Mouse (Mus musculus) G1E (cell line): Measurements from ENCODE around the gene Cdca4.

Experiments used
- CTCF ChIP-seq: IDR thresholded peaks from 2 replicates; pipeline ENCODE4 v1.5.1; 2012; ENCODE audit warnings: low read depth, low read length, inconsistent platforms, mixed read lengths
- GATA1 ChIP-seq: IDR thresholded peaks from 2 replicates; pipeline ENCODE4 v1.6.1; 2012; ENCODE audit warnings: borderline replicate concordance, low read length, inconsistent platforms, mixed read lengths
- GATA2 ChIP-seq: IDR thresholded peaks from 2 replicates; pipeline ENCODE4 v1.6.1; 2012; ENCODE audit warnings: low read depth, low read length, inconsistent platforms, borderline replicate concordance
- TAL1 ChIP-seq: conservative IDR thresholded peaks from 2 replicates; pipeline ENCODE4 v1.6.1; 2012; ENCODE audit warnings: low read depth, low read length, inconsistent platforms, mixed read lengths

- TF ChIP-seq GATA1 = no peak
- no peak for TF ChIP-seq CTCF
- TF ChIP-seq GATA2 = no peak
- no peak for TF ChIP-seq TAL1
Measured at GRCm38 (mm10) chr12:112821974-112822373, 7.2 kb downstream of the Cdca4 start.
